Mouse (Mus musculus): ENCODE measurements at regions not wholly inside any gene's neighbourhood (a gene's known extent, or its start where the extent isn't known, plus 50 kb on each side); places are given as distances from the start of the nearest gene placed in this dataset.

DNA sequence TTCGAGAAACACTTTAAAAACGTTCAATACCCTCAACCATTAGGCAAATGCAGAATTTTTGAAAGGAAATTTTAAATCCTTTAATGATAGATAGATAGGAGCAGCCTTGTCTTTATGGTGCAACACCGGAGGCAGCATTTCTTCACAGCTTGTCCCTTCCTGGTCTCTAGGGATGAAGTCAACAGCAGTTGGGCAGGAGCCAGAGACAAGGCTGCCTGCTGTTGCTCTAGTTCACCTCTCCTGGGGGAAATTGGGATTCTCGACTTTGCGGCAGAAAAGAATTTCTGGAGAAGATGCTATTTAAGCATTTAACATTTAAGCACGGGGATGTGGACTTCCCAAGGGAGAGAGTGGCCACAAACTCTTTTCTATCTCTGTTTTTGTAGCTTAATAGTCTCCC is 323.0 kb downstream of the Gja1 start:
- no peak overlapping the region for H3K4me2 ChIP-seq (replicated peaks; ENCODE audit: low read depth, low read length)
- H3K4me3 ChIP-seq (ENCODE audit: low read length): no peak overlapping the region
- H3K9ac ChIP-seq (ENCODE audit: low read depth, low read length): no peak overlapping the region
- WGBS: 77% methylated on average over 6 of the region's 6 CpGs
- no peak overlapping the region for H3K27ac ChIP-seq (ENCODE audit: low read depth, low read length)
- H3K27me3 ChIP-seq (ENCODE audit: control insufficient read depth, insufficient read depth, low read length): no peaks in the 10 kb centered on the region
- no peaks in the 10 kb centered on the region for H3K36me3 ChIP-seq (ENCODE audit: control insufficient read depth, insufficient read depth, low read length)
- no peaks in the 10 kb centered on the region for H3K9me3 ChIP-seq (ENCODE audit: control insufficient read depth, low read length)
- no peaks in the 10 kb centered on the region for H3K4me1 ChIP-seq (ENCODE audit: control insufficient read depth, insufficient read depth, low read length)
- no peak for ATAC-seq (ENCODE audit: low FRiP score, low TSS enrichment)

DNA sequence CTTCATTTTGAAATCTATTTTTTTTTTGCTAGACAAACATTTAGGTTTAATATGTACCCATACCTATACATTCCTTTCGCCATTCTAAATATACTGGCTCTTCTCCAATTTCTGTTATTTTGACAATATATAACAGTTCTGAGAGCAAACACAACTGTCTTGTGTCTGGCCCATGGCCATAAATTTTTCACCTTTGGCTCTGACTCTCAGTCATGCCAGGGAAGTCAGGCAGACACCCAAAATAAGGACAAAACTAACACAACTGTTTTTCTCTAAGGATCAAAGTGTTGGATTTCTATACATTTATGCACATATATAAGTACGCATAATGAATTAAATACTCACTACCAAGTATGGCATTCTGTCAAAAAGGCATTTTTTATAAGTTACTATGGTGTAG is 331.3 kb downstream of the Gja1 start:
- H3K27ac ChIP-seq (ENCODE audit: low read depth, low read length): no peak overlapping the region
- ATAC-seq (ENCODE audit: low FRiP score, low TSS enrichment): no peak
- no peak overlapping the region for H3K9ac ChIP-seq (ENCODE audit: low read depth, low read length)
- H3K4me1 ChIP-seq (ENCODE audit: control insufficient read depth, insufficient read depth, low read length): peaks cover 4% of the 10 kb centered on the region; the same call in 1 of the 2 replicates
- no peak overlapping the region for H3K4me3 ChIP-seq (ENCODE audit: low read length)
- no peak overlapping the region for H3K4me2 ChIP-seq (replicated peaks; ENCODE audit: low read depth, low read length)
- no peaks in the 10 kb centered on the region for H3K27me3 ChIP-seq (ENCODE audit: control insufficient read depth, insufficient read depth, low read length)
- no peaks in the 10 kb centered on the region for H3K9me3 ChIP-seq (ENCODE audit: control insufficient read depth, low read length)
- no peaks in the 10 kb centered on the region for H3K36me3 ChIP-seq (ENCODE audit: control insufficient read depth, insufficient read depth, low read length)
- WGBS: 70% methylated on average over 2 of the region's 2 CpGs

DNA sequence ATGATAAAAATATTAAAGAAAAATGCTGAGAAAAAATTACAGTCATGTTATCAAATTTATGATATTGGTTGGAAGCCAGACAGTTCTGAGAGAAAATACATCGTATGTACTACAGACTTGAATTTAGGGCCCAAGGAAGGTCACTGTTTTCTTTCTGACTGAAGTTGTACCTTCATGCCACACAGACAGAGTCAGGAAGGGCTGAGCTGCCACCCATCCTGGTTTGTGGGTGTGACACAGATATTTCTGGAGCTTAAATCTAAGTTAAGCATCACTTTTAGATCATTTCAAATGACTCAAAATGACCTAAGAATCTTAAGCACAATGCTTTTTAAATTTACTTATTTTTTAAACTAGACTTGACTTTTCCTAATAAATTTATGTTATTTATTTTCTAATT is 331.8 kb downstream of the Gja1 start:
- Histone ChIP-seq H3K9me3 (ENCODE audit: control insufficient read depth, low read length) (no peaks in the 10 kb centered on the region), H3K27ac (ENCODE audit: low read depth, low read length) (no peak overlapping the region), H3K4me2 (replicated peaks; ENCODE audit: low read depth, low read length) (no peak overlapping the region), H3K36me3 (ENCODE audit: control insufficient read depth, insufficient read depth, low read length) (no peaks in the 10 kb centered on the region), H3K4me1 (ENCODE audit: control insufficient read depth, insufficient read depth, low read length) (peaks cover 4% of the 10 kb centered on the region; the same call in 1 of the 2 replicates), H3K27me3 (ENCODE audit: control insufficient read depth, insufficient read depth, low read length) (no peaks in the 10 kb centered on the region), H3K9ac (ENCODE audit: low read depth, low read length) (no peak overlapping the region), H3K4me3 (ENCODE audit: low read length) (no peak overlapping the region)
- ATAC-seq (ENCODE audit: low FRiP score, low TSS enrichment): no peak
- WGBS: 46% methylated on average over 1 of the region's 1 CpGs

DNA sequence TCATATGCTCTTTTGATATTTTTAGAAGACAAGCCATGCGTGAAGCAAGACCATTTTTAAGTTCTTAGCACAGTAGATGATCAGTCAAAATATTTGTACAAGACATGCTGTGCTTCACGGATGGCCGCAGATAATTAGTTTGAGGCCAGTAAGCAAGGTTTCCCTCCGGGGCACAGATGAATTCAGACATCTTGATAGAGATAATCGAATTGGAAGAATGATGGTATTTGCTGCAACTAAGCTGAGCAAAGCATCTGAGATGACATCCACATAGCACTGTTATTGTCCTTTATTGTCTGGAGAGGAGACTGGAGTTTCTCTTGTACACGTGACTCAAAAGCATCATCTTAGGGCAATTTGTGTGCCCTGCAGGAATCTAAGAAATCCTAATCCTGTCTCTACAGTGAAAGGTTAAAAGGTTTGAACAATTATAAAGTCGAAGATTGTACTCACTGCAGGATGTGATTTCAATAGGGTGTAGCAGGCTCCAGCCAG is 335.5 kb downstream of the Gja1 start:
- H3K27me3 ChIP-seq (ENCODE audit: control insufficient read depth, insufficient read depth, low read length): no peaks in the 10 kb centered on the region
- ATAC-seq (ENCODE audit: low FRiP score, low TSS enrichment): peak; percentile 49; the same call in 1 of the 2 replicates
- 20% methylated on average over 7 of the region's 7 CpGs for WGBS
- H3K4me2 ChIP-seq (replicated peaks; ENCODE audit: low read depth, low read length): no peak overlapping the region
- H3K9ac ChIP-seq (ENCODE audit: low read depth, low read length): no peak overlapping the region
- no peak overlapping the region for H3K27ac ChIP-seq (ENCODE audit: low read depth, low read length)
- no peaks in the 10 kb centered on the region for H3K36me3 ChIP-seq (ENCODE audit: control insufficient read depth, insufficient read depth, low read length)
- H3K4me3 ChIP-seq (ENCODE audit: low read length): no peak overlapping the region
- H3K4me1 ChIP-seq (ENCODE audit: control insufficient read depth, insufficient read depth, low read length): peaks cover 4% of the 10 kb centered on the region; the same call in 1 of the 2 replicates
- H3K9me3 ChIP-seq (ENCODE audit: control insufficient read depth, low read length): no peaks in the 10 kb centered on the region

DNA sequence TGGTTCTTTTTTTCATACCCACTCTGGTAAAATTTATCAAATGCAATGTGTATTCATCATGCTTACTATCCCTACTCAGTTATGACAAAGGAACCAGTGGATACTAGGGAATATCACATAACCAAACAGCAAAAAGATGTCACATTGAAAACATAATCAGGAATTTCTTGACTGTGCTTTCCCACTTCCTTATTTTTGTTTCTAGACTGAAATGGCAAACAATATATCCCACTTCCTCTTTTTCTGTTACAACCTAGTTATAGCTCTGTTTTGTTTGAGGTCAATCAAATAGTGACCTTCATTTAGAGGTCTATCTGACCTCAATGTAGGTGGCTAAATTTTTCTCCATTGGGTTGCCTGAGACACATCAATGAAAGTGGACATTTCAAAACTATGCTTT is 359.9 kb downstream of the Gja1 start:
- no peaks in the 10 kb centered on the region for H3K9me3 ChIP-seq (ENCODE audit: control insufficient read depth, low read length)
- no peak overlapping the region for H3K4me3 ChIP-seq (ENCODE audit: low read length)
- ATAC-seq (ENCODE audit: low FRiP score, low TSS enrichment): no peak
- no peaks in the 10 kb centered on the region for H3K36me3 ChIP-seq (ENCODE audit: control insufficient read depth, insufficient read depth, low read length)
- H3K4me1 ChIP-seq (ENCODE audit: control insufficient read depth, insufficient read depth, low read length): no peaks in the 10 kb centered on the region
- no peak overlapping the region for H3K27ac ChIP-seq (ENCODE audit: low read depth, low read length)
- H3K27me3 ChIP-seq (ENCODE audit: control insufficient read depth, insufficient read depth, low read length): no peaks in the 10 kb centered on the region
- no peak overlapping the region for H3K4me2 ChIP-seq (replicated peaks; ENCODE audit: low read depth, low read length)
- no peak overlapping the region for H3K9ac ChIP-seq (ENCODE audit: low read depth, low read length)

DNA sequence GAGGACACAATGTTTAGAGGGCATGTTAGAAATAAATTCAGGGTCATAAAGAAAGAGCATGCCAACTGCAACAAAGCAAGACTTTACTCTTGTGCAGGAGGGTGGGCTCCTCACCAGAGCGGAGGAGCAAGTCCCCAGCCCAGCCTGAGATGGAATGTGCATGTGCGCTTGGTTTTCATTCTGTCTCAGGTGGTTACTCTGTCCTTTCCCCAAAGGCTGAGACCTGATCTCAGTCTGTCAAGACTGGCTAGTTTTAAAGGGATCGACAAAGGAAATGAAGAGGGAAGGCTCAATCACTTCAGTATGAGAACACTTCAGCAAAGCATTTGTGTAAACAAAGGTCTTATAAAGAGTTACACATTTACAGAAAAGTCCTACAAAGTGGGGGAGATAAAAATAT is 362.5 kb downstream of the Gja1 start:
- H3K9ac ChIP-seq (ENCODE audit: low read depth, low read length): no peak overlapping the region
- no peaks in the 10 kb centered on the region for H3K36me3 ChIP-seq (ENCODE audit: control insufficient read depth, insufficient read depth, low read length)
- H3K9me3 ChIP-seq (ENCODE audit: control insufficient read depth, low read length): no peaks in the 10 kb centered on the region
- H3K27me3 ChIP-seq (ENCODE audit: control insufficient read depth, insufficient read depth, low read length): no peaks in the 10 kb centered on the region
- no peak overlapping the region for H3K27ac ChIP-seq (ENCODE audit: low read depth, low read length)
- no peak for ATAC-seq (ENCODE audit: low FRiP score, low TSS enrichment)
- no peaks in the 10 kb centered on the region for H3K4me1 ChIP-seq (ENCODE audit: control insufficient read depth, insufficient read depth, low read length)
- H3K4me3 ChIP-seq (ENCODE audit: low read length): no peak overlapping the region
- no peak overlapping the region for H3K4me2 ChIP-seq (replicated peaks; ENCODE audit: low read depth, low read length)
- WGBS: 83% methylated on average over 3 of the region's 3 CpGs

DNA sequence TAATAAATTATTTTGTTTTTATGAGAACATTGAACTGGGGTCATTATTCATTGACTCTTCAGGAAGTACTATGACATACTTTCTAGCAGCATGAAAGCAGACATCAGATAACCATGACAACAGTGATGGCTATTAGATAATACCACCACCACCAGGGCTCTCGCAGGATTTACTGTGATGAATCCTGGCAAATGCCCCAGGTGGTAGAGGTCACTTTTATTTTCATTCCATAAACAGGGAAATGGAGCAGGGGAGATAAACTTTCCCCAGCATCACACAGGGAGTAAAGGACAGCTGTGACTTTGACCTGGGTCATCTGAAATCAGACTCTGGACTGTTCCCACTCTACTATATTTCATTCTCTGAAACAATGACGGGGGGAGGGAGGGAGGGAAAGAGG is 375.0 kb downstream of the Gja1 start:
- Histone ChIP-seq H3K27ac (ENCODE audit: low read depth, low read length) (no peak overlapping the region), H3K4me1 (ENCODE audit: control insufficient read depth, insufficient read depth, low read length) (no peaks in the 10 kb centered on the region), H3K4me2 (replicated peaks; ENCODE audit: low read depth, low read length) (no peak overlapping the region), H3K36me3 (ENCODE audit: control insufficient read depth, insufficient read depth, low read length) (no peaks in the 10 kb centered on the region), H3K27me3 (ENCODE audit: control insufficient read depth, insufficient read depth, low read length) (no peaks in the 10 kb centered on the region), H3K9me3 (ENCODE audit: control insufficient read depth, low read length) (no peaks in the 10 kb centered on the region), H3K9ac (ENCODE audit: low read depth, low read length) (no peak overlapping the region), H3K4me3 (ENCODE audit: low read length) (no peak overlapping the region)
- WGBS: 11% methylated on average over 1 of the region's 2 CpGs
- ATAC-seq (ENCODE audit: low FRiP score, low TSS enrichment): peak; percentile 85

DNA sequence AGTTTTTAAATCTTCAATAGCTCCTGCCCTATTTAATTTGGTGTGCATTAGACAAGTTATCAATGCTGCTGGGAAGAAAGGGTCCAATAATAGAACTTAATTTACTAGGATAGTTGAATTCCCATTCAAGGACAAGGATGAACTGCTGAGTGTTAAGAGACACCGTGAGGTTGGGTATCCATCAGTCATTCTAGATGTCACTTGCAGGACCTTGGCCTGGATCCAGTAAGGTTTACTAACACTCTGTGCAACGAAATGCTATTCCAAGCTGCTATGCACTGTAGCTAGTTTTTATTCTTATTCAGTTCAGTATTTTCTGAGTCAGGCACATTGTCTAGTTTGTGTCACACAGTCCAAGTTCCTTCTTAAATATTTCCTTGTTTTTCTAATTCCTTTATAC is 376.4 kb downstream of the Gja1 start:
- 38% methylated on average over 2 of the region's 2 CpGs for WGBS
- H3K9me3 ChIP-seq (ENCODE audit: control insufficient read depth, low read length): no peaks in the 10 kb centered on the region
- H3K36me3 ChIP-seq (ENCODE audit: control insufficient read depth, insufficient read depth, low read length): no peaks in the 10 kb centered on the region
- no peak for ATAC-seq (ENCODE audit: low FRiP score, low TSS enrichment)
- H3K27ac ChIP-seq (ENCODE audit: low read depth, low read length): no peak overlapping the region
- no peak overlapping the region for H3K9ac ChIP-seq (ENCODE audit: low read depth, low read length)
- H3K27me3 ChIP-seq (ENCODE audit: control insufficient read depth, insufficient read depth, low read length): no peaks in the 10 kb centered on the region
- H3K4me2 ChIP-seq (replicated peaks; ENCODE audit: low read depth, low read length): no peak overlapping the region
- no peaks in the 10 kb centered on the region for H3K4me1 ChIP-seq (ENCODE audit: control insufficient read depth, insufficient read depth, low read length)
- H3K4me3 ChIP-seq (ENCODE audit: low read length): no peak overlapping the region

DNA sequence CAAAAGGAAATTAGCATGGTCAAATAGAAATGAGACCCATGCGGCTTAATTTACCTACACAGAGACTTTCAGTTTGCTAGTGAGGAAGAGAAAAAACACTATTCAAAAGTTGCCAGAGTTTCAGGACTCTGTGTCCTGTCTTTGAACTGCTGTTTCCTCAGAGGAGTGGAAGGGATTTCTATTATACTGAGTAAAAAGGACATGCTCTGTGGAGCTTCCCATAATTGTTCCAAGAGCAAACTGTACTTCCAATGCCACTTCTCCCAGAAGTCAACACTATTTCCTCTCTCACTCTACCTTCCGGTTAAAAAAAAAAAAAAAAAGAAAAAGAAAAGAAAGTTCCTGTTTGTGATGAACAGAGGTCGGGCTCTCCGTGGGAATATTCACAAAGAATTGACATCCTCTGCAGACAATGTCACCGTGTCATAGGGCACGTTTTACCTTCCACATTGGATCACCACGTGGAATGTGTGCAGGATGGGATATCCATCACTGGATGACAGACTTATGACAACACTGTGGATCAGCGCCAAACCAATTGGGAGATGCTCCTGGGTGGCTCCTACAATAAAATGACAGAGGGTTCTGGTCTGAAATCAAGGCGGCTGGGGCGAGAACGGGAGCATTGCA is 377.5 kb downstream of the Gja1 start:
- WGBS: 64% methylated on average over 11 of the region's 11 CpGs
- Histone ChIP-seq H3K27me3 (ENCODE audit: control insufficient read depth, insufficient read depth, low read length) (no peaks in the 10 kb centered on the region), H3K36me3 (ENCODE audit: control insufficient read depth, insufficient read depth, low read length) (no peaks in the 10 kb centered on the region), H3K9ac (ENCODE audit: low read depth, low read length) (no peak overlapping the region), H3K9me3 (ENCODE audit: control insufficient read depth, low read length) (no peaks in the 10 kb centered on the region), H3K4me2 (replicated peaks; ENCODE audit: low read depth, low read length) (no peak overlapping the region), H3K4me1 (ENCODE audit: control insufficient read depth, insufficient read depth, low read length) (no peaks in the 10 kb centered on the region), H3K4me3 (ENCODE audit: low read length) (no peak overlapping the region), H3K27ac (ENCODE audit: low read depth, low read length) (no peak overlapping the region)
- no peak for ATAC-seq (ENCODE audit: low FRiP score, low TSS enrichment)

Measured in kidney, embryonic 14.5 days (tissue).